Mouse (Mus musculus): ENCODE results near the gene Cxadr. TPM values are rescaled to one million over a fixed set of nuclear protein-coding genes. Genes with fewer than 3 reads are reported as not detected.

The Cxadr gene
- polyA plus RNA-seq, 1 experiment from 2014 or later = 14.4 TPM

GRCm38 (mm10) chr16:78389122-78389521 is 87.8 kb downstream of the Cxadr start:
- 0 out of 2 replicates have a peak, but pooled peaks have one; percentile 22 for ATAC-seq (ENCODE audit: low read depth)
- no peaks in the 10 kb centered on the region for H3K27me3 ChIP-seq (replicated peaks; ENCODE audit: control insufficient read depth, insufficient read depth, low read length)
- H3K36me3 ChIP-seq (ENCODE audit: control insufficient read depth, insufficient read depth, low read length) = no peaks in the 10 kb centered on the region
- no peak overlapping the region for H3K4me3 ChIP-seq (ENCODE audit: low read depth, low read length)
- no peak overlapping the region for H3K27ac ChIP-seq (replicated peaks; ENCODE audit: low read depth, low read length)
- no peak for DNase-seq (ENCODE audit: low spot score)
- H3K4me1 ChIP-seq (ENCODE audit: control insufficient read depth, insufficient read depth, low read length) = no peaks in the 10 kb centered on the region
- 72% methylated on average over 4 of the region's 4 CpGs for WGBS
- no peak overlapping the region for H3K9ac ChIP-seq (ENCODE audit: low read depth, low read length)
- no peak overlapping the region for H3K4me2 ChIP-seq (ENCODE audit: low read depth, low read length)
- H3K9me3 ChIP-seq (ENCODE audit: control insufficient read depth, low read length) = no peaks in the 10 kb centered on the region

- DNase-seq (ENCODE audit: low spot score) (no peak), ATAC-seq (ENCODE audit: low read depth) (no peak)
- H3K4me3 ChIP-seq (ENCODE audit: low read depth, low read length) = no peak overlapping the region
- no peak overlapping the region for H3K9ac ChIP-seq (ENCODE audit: low read depth, low read length)
- no peaks in the 10 kb centered on the region for H3K4me1 ChIP-seq (ENCODE audit: control insufficient read depth, insufficient read depth, low read length)
- H3K36me3 ChIP-seq (ENCODE audit: control insufficient read depth, insufficient read depth, low read length) = no peaks in the 10 kb centered on the region
- no peak overlapping the region for H3K4me2 ChIP-seq (ENCODE audit: low read depth, low read length)
- 69% methylated on average over 3 of the region's 3 CpGs for whole genome bisulfite sequencing
- no peak overlapping the region for H3K27ac ChIP-seq (replicated peaks; ENCODE audit: low read depth, low read length)
- no peaks in the 10 kb centered on the region for H3K27me3 ChIP-seq (replicated peaks; ENCODE audit: control insufficient read depth, insufficient read depth, low read length)
- H3K9me3 ChIP-seq (ENCODE audit: control insufficient read depth, low read length) = no peaks in the 10 kb centered on the region
Observed at GRCm38 (mm10) chr16:78389986-78390385, 88.7 kb downstream of the Cxadr start.

GRCm38 (mm10) chr16:78391354-78391753 is 90.1 kb downstream of the Cxadr start:
- no peaks in the 10 kb centered on the region for H3K4me1 ChIP-seq (ENCODE audit: control insufficient read depth, insufficient read depth, low read length)
- no peak overlapping the region for H3K27ac ChIP-seq (replicated peaks; ENCODE audit: low read depth, low read length)
- no peak for ATAC-seq (ENCODE audit: low read depth)
- no peak for DNase-seq (ENCODE audit: low spot score)
- H3K9me3 ChIP-seq (ENCODE audit: control insufficient read depth, low read length) = no peaks in the 10 kb centered on the region
- no peak overlapping the region for H3K4me3 ChIP-seq (ENCODE audit: low read depth, low read length)
- no peaks in the 10 kb centered on the region for H3K36me3 ChIP-seq (ENCODE audit: control insufficient read depth, insufficient read depth, low read length)
- H3K27me3 ChIP-seq (replicated peaks; ENCODE audit: control insufficient read depth, insufficient read depth, low read length) = no peaks in the 10 kb centered on the region
- 56% methylated on average over 2 of the region's 2 CpGs for WGBS
- no peak overlapping the region for H3K4me2 ChIP-seq (ENCODE audit: low read depth, low read length)
- H3K9ac ChIP-seq (ENCODE audit: low read depth, low read length) = no peak overlapping the region

- H3K4me1 ChIP-seq (ENCODE audit: control insufficient read depth, insufficient read depth, low read length) = no peaks in the 10 kb centered on the region
- no peaks in the 10 kb centered on the region for H3K36me3 ChIP-seq (ENCODE audit: control insufficient read depth, insufficient read depth, low read length)
- ATAC-seq (ENCODE audit: low read depth) (no peak), DNase-seq (ENCODE audit: low spot score) (no peak)
- no peaks in the 10 kb centered on the region for H3K27me3 ChIP-seq (replicated peaks; ENCODE audit: control insufficient read depth, insufficient read depth, low read length)
- no peak overlapping the region for H3K27ac ChIP-seq (replicated peaks; ENCODE audit: low read depth, low read length)
- H3K4me2 ChIP-seq (ENCODE audit: low read depth, low read length) = no peak overlapping the region
- H3K4me3 ChIP-seq (ENCODE audit: low read depth, low read length) = no peak overlapping the region
- H3K9me3 ChIP-seq (ENCODE audit: control insufficient read depth, low read length) = no peaks in the 10 kb centered on the region
- WGBS = 91% methylated on average over 6 of the region's 6 CpGs
- H3K9ac ChIP-seq (ENCODE audit: low read depth, low read length) = no peak overlapping the region
Observed at GRCm38 (mm10) chr16:78398734-78399133, 97.4 kb downstream of the Cxadr start.

GRCm38 (mm10) chr16:78399423-78399822 is 98.1 kb downstream of the Cxadr start:
- WGBS = 85% methylated on average over 3 of the region's 3 CpGs
- Histone ChIP-seq H3K4me2 (ENCODE audit: low read depth, low read length) (no peak overlapping the region), H3K9ac (ENCODE audit: low read depth, low read length) (no peak overlapping the region), H3K4me3 (ENCODE audit: low read depth, low read length) (no peak overlapping the region), H3K27ac (replicated peaks; ENCODE audit: low read depth, low read length) (no peak overlapping the region), H3K9me3 (ENCODE audit: control insufficient read depth, low read length) (no peaks in the 10 kb centered on the region), H3K27me3 (replicated peaks; ENCODE audit: control insufficient read depth, insufficient read depth, low read length) (no peaks in the 10 kb centered on the region), H3K36me3 (ENCODE audit: control insufficient read depth, insufficient read depth, low read length) (no peaks in the 10 kb centered on the region), H3K4me1 (ENCODE audit: control insufficient read depth, insufficient read depth, low read length) (no peaks in the 10 kb centered on the region)
- no peak for DNase-seq (ENCODE audit: low spot score)
- ATAC-seq (ENCODE audit: low read depth) = no peak

GRCm38 (mm10) chr16:78402316-78402715 is 101.0 kb downstream of the Cxadr start:
- no peaks in the 10 kb centered on the region for H3K27me3 ChIP-seq (replicated peaks; ENCODE audit: control insufficient read depth, insufficient read depth, low read length)
- H3K4me2 ChIP-seq (ENCODE audit: low read depth, low read length) = no peak overlapping the region
- ATAC-seq (ENCODE audit: low read depth) (no peak), DNase-seq (ENCODE audit: low spot score) (no peak)
- no peak overlapping the region for H3K9ac ChIP-seq (ENCODE audit: low read depth, low read length)
- 49% methylated on average over 2 of the region's 2 CpGs for WGBS
- H3K9me3 ChIP-seq (ENCODE audit: control insufficient read depth, low read length) = no peaks in the 10 kb centered on the region
- H3K27ac ChIP-seq (replicated peaks; ENCODE audit: low read depth, low read length) = no peak overlapping the region
- H3K36me3 ChIP-seq (ENCODE audit: control insufficient read depth, insufficient read depth, low read length) = no peaks in the 10 kb centered on the region
- no peaks in the 10 kb centered on the region for H3K4me1 ChIP-seq (ENCODE audit: control insufficient read depth, insufficient read depth, low read length)
- no peak overlapping the region for H3K4me3 ChIP-seq (ENCODE audit: low read depth, low read length)

GRCm38 (mm10) chr16:78406657-78407056 is 105.4 kb downstream of the Cxadr start:
- Histone ChIP-seq H3K36me3 (ENCODE audit: control insufficient read depth, insufficient read depth, low read length) (no peaks in the 10 kb centered on the region), H3K9ac (ENCODE audit: low read depth, low read length) (no peak overlapping the region), H3K9me3 (ENCODE audit: control insufficient read depth, low read length) (no peaks in the 10 kb centered on the region), H3K27ac (replicated peaks; ENCODE audit: low read depth, low read length) (no peak overlapping the region), H3K4me2 (ENCODE audit: low read depth, low read length) (no peak overlapping the region), H3K4me3 (ENCODE audit: low read depth, low read length) (no peak overlapping the region), H3K4me1 (ENCODE audit: control insufficient read depth, insufficient read depth, low read length) (no peaks in the 10 kb centered on the region), H3K27me3 (replicated peaks; ENCODE audit: control insufficient read depth, insufficient read depth, low read length) (no peaks in the 10 kb centered on the region)
- DNase-seq (ENCODE audit: low spot score) (no peak), ATAC-seq (ENCODE audit: low read depth) (no peak)
- 70% methylated on average over 2 of the region's 2 CpGs for WGBS

GRCm38 (mm10) chr16:78407855-78408254 is 106.6 kb downstream of the Cxadr start:
- no peaks in the 10 kb centered on the region for H3K4me1 ChIP-seq (ENCODE audit: control insufficient read depth, insufficient read depth, low read length)
- H3K27me3 ChIP-seq (replicated peaks; ENCODE audit: control insufficient read depth, insufficient read depth, low read length) = no peaks in the 10 kb centered on the region
- DNase-seq (ENCODE audit: low spot score) (no peak), ATAC-seq (ENCODE audit: low read depth) (no peak)
- H3K9ac ChIP-seq (ENCODE audit: low read depth, low read length) = no peak overlapping the region
- no peak overlapping the region for H3K4me2 ChIP-seq (ENCODE audit: low read depth, low read length)
- H3K4me3 ChIP-seq (ENCODE audit: low read depth, low read length) = no peak overlapping the region
- no peaks in the 10 kb centered on the region for H3K9me3 ChIP-seq (ENCODE audit: control insufficient read depth, low read length)
- 90% methylated on average over 6 of the region's 6 CpGs for WGBS
- H3K36me3 ChIP-seq (ENCODE audit: control insufficient read depth, insufficient read depth, low read length) = no peaks in the 10 kb centered on the region
- H3K27ac ChIP-seq (replicated peaks; ENCODE audit: low read depth, low read length) = no peak overlapping the region

All from embryonic facial prominence, embryonic 14.5 days (tissue).